Mouse (Mus musculus) left cerebral cortex, postnatal 10 days (tissue): ENCODE measurements around the gene Birc7. TPM values are rescaled to one million over a fixed set of nuclear protein-coding genes. Genes with fewer than 3 reads are reported as not detected.

Experiments used
- DNase-seq, 2 experiments: peaks; one replicate each; pipeline ENCODE4 v3.0.0; 2021 to 2022; ENCODE audit warnings: low spot score in 2 of 2, mixed read lengths in 1 of 2; ENCODE audit errors: extremely low spot score in 1 of 2
- intact Hi-C: fragments of 180-260 bp; cut with DNase I; formaldehyde crosslinking; loops from one replicate; pipeline ENCODE4 v1.15.1; 2025
- total RNA-seq, 2 experiments: library from RNA; stranded (reverse); gene quantifications; 2 replicates each; pipeline ENCODE4 v1.2.3; 2021

The Birc7 gene
- total RNA-seq, 2 experiments from 2014 or later: not detected

DNA sequence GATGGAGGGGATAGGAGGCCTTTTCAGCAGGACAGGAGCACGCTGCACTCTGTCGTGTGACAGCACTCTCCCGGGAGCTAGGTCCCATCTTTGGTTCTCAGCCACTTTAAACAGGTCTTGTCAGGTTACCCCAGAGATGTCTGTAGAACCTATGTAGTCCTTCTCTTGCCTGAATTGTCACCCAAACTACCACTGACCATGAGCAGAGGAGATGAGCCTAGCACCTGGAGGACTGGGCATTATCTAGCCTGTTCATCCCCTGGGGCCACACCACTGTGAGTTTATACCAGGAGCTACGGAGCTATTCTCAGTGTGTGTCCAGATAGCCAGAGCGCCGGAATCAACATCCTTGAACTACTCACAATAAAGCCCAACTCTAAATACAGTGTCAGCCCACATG lies 31.0 kb upstream of the Birc7 start:
- intact Hi-C loops: no loop called here
- no peak for DNase-seq

DNA sequence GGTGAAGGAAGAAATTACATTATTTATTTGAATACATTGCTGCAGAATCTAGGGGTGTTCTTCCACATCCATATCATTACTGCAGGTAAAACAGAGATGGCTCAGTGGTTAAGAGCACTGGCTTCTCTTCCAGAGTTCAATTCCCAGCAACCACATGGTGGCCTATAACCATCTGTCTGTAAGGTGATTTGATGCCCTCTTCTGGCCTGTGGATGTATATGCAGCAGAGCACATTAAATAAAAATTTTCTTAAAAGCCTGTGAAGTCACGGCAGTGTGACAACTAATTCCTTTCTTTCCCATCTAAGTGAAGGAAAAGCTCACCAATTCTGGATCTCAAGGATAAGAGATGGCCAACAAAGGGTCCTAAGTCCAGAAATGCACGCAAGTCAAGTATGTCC lies 26.7 kb upstream of the Birc7 start:
- intact Hi-C loops: no loop called here
- peak in 1 of 2 experiments; percentile 24 for DNase-seq

DNA sequence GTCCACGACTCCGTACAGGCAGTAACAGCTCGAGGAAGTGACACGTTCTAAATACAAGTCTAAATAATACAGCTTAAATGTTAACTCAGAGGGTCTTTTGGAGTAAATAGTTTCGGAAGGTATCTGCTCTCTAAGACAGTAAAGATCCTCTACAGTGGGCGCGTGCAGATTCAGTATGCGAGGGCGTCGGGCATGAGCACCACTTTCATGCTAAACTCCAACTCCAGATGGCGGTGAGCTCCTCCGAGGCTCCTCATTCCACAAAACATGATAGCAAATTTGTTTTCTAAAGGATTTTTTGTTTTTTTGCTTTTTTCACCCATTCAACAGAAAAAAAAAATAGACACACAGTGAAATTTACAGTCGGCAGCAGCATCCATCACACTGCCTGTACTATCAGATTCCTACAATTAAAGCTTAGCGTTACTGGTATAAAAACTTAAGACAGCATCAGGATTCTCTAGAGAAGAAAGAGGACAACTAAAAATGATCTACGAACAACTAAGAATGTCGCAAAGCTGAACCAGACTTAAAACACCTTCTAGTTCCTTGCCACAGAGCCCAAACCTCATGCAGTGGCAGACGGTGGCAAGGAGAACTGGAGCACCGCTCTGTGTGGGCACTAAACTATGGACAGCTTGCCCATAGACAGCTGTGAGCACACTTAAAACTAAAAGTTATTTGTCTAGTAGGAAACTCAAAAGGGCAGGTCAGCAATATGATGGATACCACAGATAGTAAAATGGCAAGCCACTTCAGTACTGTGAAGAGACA lies 24.2 kb upstream of the Birc7 start:
- no peak for DNase-seq
- intact Hi-C loops: no loop called here

GRCm38 (mm10) chr2:180905556-180906221 lies 23.1 kb upstream of the Birc7 start:
- intact Hi-C loops: no loop called here
- DNase-seq: no peak

DNA sequence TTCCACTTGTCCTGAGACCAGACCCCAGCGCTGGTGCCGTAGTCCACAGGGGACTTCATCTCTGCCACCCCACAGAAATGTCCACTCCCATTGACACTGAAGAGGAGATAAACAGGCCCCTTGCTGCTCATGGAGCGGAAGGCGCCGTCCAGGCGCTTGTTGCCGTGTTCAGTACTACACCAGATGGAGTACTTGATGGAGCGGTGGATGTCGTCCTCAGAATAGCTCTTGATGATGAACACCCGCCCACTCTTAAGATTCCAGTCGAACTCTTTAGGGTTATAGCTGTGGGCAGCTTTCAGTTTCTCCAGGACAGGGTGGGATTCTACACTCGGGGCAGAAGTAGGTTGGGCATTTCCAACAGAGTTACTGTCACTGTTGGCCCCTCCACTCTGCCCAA lies 17.9 kb upstream of the Birc7 start:
- DNase-seq: no peak
- intact Hi-C loops: loop anchor here (5.0 kb wide), 1 partner anchor 61 kb away; no protein-coding TSS in a partner anchor

- intact Hi-C loops: no loop called here
- DNase-seq: no peak
These were observed 12.9 kb upstream of the Birc7 start for GRCm38 (mm10) chr2:180915886-180916433.

DNA sequence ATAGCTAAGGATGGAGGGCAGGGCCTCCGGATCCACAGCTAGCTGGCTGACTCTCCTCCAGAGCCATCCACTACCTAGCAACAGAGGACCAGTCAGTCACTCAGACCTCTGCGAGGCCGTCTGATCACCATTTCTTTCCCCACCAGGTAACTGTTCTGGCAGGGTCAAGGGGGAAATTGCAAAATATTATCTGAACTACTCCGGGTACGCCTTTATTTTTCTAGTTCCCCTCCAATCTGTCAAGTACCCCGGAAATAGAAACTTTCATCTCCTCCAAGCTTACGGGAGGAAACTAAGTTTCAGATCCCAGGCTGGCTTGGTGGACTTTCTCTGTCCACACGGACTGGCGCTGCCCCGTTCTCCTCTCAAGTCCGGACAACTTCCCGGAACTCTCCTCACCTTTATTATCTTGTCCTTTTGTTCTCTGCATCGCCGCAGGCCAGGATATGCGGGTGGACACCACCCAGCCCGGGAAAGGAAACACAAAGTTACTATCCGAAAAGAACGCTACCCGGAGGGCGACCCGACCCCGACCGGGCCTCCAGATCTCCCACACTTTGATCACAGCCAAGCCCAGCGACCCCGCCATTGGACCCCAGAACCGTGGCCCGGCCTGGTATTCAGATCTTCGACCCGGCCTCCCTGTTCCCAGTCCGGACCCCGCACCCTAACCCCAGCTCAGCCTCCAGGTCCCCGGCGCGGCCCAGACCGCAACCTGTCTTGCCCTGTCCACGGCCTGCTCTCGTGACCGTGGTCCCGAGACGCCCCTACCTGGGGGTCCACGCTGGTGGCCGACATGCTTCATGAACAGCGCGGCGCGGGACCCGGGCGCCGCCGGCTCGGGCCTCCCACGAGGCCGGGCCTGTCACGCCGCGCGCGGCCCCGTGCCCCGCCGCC lies 8.7 kb upstream of the Birc7 start:
- peak; percentile 27 to 56 for DNase-seq
- intact Hi-C loops: loop anchor here (10.0 kb wide), 1 partner anchor 135 kb away; no protein-coding TSS in a partner anchor

DNA sequence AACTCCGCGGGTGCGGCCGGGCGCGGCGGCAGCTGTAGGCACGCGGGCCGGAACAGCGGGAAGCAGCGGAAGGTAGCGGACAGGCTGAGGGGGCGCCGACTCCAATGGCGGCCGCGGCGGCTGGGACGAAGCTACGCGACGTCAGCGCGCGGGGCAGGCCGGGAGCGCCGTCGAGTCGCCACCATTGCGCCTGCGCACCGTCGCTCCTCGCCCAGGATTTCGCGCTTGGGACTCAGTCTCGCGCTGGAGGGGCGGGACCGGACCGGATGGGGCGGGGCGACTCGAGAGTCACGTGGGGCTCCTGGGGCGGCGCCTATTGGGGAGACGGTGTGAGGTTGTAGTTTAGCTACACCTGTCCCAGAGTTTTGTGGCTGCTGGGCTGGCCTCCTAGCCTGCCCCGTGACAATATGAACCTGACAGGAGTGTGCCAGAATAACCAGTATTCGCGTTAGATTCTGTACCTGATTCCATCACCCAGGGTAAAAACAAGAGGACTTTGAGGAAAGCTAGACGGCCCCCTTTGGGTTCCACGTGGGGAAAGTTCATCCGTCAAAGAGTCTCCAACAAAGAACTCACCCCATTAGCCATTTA lies 7.9 kb upstream of the Birc7 start, which contains the start of gene Ythdf1:
Gene Ythdf1 (minus strand): TSS at position 140 of the 591 bp plus-strand sequence.
- peak; percentile 94 to 99 for DNase-seq
- intact Hi-C loops: loop anchor here (10.0 kb wide), 1 partner anchor 134 kb away; no protein-coding TSS in a partner anchor

GRCm38 (mm10) chr2:180922739-180923138 lies 6.1 kb upstream of the Birc7 start:
- intact Hi-C loops: loop anchor here (10.0 kb wide), 1 partner anchor 132 kb away; no protein-coding TSS in a partner anchor
- no peak for DNase-seq

DNA sequence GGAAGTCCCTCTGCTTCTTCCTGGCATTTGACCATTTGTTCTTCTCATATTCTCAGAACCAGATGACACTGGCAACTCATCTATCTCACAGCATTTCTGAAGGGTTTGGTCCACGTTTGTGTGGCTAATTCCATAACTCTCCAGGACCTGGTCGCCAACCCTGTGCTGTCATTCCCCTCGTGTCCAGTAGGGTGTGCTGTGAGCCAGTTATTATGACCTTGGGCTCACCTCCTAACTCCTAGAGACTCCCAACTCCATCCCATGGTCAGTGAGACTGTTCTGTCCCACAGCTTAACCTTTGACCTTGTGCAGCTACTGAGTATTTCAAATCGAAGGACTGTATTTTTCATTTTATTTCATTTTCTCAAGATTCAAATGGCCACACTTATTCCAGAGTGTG lies 3.6 kb upstream of the Birc7 start:
- peak; percentile 40 to 65 for DNase-seq
- intact Hi-C loops: loop anchor here (1.0 to 10.0 kb wide), 2 partner anchors 39 to 130 kb away; no protein-coding TSS in a partner anchor

- DNase-seq: no peak
- intact Hi-C loops: no loop called here
These were observed 3.6 kb downstream of the Birc7 start for GRCm38 (mm10) chr2:180932418-180932817.

DNA sequence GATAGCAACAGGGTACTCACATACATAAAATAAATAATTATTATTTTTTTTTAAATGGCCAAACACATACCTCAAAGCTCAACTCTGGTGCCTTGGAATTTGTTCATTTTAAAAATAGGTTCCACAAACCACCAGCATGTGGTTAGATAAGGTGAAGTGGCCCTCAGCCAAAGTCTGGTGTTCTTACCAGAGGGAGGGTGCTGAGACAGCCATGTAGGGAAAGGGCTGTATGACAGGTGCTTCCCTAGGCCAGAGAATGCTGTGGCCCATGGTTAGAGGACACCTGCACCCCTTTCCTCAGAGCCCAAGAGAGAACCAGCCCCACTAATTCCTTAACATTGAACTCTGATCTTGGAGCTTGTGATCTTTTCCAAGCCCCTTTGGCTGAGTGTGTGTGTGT lies 11.4 kb downstream of the Birc7 start:
- intact Hi-C loops: no loop called here

DNA sequence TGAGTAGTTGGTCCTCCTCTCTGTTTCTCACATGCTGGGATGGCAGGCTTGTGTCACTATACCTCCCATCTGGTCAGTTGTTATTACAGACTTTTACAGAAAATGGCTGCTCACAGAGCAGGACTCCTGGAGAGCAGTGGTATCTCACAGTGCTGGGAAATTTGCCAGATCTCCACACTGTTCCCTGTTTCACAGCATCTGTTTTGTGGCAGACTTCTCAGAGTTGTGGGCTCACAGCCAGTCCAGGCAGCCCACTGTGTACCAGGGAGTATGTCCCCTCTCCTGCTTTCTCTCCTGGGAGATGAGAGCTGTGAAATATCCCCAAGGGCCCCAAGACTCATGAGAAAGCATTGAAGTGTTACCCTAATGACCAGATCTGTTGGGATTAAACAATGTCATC lies 13.0 kb downstream of the Birc7 start:
- DNase-seq: peak; percentile 41 to 44
- intact Hi-C loops: no loop called here

More for the DNA sequence above, 11.4 kb downstream of the Birc7 start:
- no peak for DNase-seq

GRCm38 (mm10) chr2:180949947-180950346 lies 21.1 kb downstream of the Birc7 start:
- intact Hi-C loops: no loop called here

GRCm38 (mm10) chr2:180952731-180953171 lies 23.9 kb downstream of the Birc7 start:
- intact Hi-C loops: no loop called here
- peak in 1 of 2 experiments; percentile 62 for DNase-seq

More at GRCm38 (mm10) chr2:180949947-180950346, 21.1 kb downstream of the Birc7 start:
- no peak for DNase-seq

DNA sequence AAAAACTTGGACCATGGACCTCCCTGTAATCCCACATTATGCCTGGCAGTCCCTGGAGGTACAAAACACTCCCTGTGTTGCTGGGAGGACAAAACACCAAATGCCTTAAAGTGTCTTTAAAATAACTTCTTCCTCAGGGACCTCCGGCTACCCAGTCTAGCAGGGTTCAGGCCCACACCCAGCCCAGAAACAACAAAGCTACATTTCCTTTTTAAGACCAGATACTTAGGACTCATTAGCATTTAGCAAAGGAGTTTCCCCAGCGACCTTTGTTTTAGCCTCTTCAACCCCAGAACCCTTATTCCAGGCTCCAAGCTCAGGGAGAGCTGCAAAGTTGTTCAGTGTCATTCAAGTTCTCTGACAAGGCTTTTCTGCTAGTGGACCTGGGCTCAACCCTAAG lies 24.8 kb downstream of the Birc7 start:
- no peak for DNase-seq
- intact Hi-C loops: no loop called here

DNA sequence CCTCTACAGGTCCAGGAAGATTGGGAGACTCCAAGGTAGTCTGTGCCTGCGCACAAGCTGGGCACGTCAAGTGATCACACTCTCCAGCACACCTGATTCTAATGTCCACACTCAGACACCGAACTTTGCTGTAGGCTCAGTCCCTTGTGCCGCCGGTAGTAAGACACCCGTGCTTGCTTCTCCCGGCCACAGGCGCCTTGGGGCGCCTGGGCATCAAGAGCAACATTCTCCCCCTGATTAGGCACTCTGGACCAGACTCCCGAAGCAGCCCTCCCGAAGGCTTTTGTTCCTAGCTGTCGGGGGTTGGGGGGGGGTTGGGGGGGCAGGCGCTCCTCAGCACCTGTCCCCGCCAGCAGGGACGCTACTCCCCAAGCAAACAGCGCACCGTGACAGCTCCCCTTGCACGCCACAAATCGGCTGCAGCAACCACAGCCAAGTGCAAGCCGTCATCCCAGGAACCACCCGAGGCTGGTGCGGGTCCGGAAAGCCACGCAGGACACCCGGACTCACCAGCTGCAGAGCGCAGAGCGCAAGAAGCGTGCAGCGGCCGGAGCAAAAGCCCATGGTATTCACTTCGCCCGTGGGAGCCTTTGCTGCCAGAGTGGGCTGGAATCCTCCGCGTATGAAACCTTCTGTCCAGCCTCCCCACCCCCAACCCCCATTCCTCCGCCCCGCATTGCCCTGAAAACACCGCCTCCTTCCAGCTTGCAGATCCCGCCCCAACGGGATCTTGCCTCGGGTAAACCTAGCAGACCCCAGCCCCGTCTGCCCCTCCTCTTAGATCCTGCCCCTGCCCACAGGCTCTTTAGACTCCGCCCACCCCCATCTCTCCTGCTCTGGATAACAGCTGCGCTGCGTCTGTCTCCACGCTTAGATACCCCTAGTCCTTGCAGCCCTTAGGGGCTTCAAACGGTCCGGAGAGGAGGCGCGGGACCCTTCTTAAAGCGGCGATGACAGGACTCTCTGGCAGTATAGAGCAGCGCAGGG lies 25.5 kb downstream of the Birc7 start, which contains the start of gene Nkain4:
Gene Nkain4 (minus strand): TSS at position 639 of the 987 bp plus-strand sequence.
- DNase-seq: peak in 1 of 2 experiments; percentile 79
- intact Hi-C loops: no loop called here
